Mouse (Mus musculus) spleen, adult 2 months (tissue): ENCODE results near the gene Gm20403.

Source experiments
- CTCF ChIP-seq: fragments of 200-500 bp; IDR thresholded peaks from 2 replicates; pipeline ENCODE4 v1.5.1; 2011; ENCODE audit warnings: mild to moderate bottlenecking, inconsistent platforms; ENCODE audit not compliant: insufficient read depth, insufficient read length, insufficient replicate concordance; ENCODE audit errors: extremely low read depth
- POLR2A ChIP-seq: fragments of 200-500 bp; IDR thresholded peaks from 2 replicates; pipeline ENCODE4 v1.6.1; 2011; ENCODE audit warnings: low read depth, low read length, inconsistent platforms

DNA sequence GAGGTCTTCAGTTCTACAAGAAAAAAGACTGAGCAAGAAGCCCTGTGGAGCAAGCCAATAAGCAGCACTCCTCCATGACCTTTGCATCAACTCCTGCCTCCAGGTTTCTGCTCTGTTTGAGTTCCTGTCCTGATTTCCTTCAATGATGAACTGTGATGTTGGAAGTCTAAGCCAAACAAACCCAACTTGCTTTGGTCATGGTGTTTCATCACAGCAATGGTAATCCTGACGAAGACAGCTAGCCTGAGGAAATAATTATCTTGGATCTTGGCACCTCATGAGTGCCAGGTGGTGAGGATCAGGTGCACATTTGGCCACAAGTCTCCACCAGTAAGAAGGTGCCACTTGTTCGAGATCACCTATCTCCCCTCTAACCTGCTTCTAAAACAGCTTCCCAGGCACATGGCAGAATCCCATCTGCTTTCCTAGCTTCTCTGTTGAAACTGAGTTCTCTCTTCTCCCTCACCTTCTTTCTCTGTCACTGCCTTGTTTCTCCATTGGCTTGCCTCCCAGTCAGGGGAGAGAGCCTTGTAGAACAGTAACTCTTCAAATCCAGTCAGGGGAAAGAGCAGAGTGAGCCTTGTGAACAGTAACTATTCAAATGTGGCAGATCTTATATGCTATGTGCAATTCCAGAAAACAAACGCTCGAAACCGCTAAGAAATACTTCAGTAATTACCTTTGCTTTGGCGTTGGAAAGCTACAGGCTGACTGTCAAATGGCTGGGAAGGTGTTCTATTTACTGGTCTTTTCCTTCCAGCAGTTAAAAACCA lies 27.5 kb upstream of the Gm20403 start, which contains the start of gene Baz1a:
- TF ChIP-seq CTCF (no peak), POLR2A (no peak)
